Mouse (Mus musculus) hematopoietic stem cell, adult 5-6 weeks (primary cell): ENCODE data around the gene Sarm1. TPM values are rescaled to one million over a fixed set of nuclear protein-coding genes. Genes with fewer than 3 reads are reported as not detected.
"Not testable (repeated sequence)": the region's sequence is repeated elsewhere in the genome, so short reads cannot be mapped to it uniquely, and the experiment has no call there.

ENCODE experiments used
- ATAC-seq, 2 experiments: fragments of 125-278 bp in 1 of 2; replicated peaks in 1 of 2; 2 replicates each; pipeline ENCODE4 v1.8.0; 2016 to 2017; ENCODE audit warnings: inconsistent platforms in 2 of 2, mild to moderate bottlenecking in 2 of 2, moderate number of reproducible peaks in 2 of 2, low read depth in 1 of 2, moderate TSS enrichment in 1 of 2; ENCODE audit not compliant: low FRiP score in 2 of 2, poor library complexity in 2 of 2, severe bottlenecking in 2 of 2, insufficient read depth in 1 of 2, low TSS enrichment in 1 of 2
- total RNA-seq: library from RNA; stranded (forward); fragments of 172-1452, 232-1000 nt; gene quantifications from 2 replicates; pipeline ENCODE4 v1.2.3, GENCODE M21; 2017

Sarm1 gene
- total RNA-seq, result 0.45 TPM in 1 of 2 replicates, not detected in the other

DNA sequence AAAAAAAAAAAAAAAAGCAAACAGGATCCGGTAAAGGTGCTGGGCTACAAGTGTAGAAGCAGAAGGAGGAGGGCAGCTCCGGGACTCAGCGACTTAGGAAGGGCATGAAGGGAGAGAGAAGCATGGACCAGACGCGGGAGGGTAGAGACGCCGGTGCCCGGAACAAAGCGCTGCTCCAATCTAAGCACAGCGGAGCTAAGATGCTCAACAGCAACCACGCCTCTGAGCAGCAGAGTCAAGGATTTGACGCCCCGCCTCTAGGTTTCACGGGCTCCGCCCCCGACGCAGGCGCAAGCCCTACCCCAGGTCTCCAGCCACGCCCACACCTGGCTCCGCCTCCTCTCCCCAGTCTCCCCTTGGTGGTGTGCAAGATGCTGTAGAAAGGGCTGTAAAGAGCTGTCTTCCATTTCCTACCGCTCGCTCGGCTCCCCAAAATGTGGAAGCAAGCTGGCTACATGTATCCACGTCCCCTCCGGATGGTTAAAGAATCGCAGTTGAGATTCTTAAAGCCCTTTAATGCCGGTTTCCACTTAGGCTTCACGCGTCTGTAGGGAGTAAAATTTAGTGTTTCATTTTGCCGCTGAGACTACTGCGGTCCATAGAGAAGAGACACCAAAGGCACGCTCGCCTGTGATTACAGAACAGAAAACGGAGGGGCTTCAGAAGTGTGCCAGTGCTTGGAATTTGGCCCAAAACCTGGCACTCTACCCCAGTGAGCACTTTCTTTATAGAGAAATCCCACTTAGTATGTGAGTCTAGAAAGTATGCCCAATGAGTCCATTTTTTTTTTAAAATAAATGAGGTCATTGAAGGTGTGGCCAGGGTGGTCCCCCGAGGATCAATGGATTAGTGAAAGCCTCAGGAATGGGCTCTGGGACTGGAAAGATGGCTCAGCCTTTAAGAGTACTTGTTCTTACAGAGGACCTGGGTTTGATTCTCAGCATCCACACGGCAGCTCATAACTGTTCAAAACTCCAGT, at the start of gene Sarm1:
Gene Sarm1 (minus strand): TSS at position 211 of the 979 bp plus-strand sequence.
- ATAC-seq, result peak; percentile 96 to 98

DNA sequence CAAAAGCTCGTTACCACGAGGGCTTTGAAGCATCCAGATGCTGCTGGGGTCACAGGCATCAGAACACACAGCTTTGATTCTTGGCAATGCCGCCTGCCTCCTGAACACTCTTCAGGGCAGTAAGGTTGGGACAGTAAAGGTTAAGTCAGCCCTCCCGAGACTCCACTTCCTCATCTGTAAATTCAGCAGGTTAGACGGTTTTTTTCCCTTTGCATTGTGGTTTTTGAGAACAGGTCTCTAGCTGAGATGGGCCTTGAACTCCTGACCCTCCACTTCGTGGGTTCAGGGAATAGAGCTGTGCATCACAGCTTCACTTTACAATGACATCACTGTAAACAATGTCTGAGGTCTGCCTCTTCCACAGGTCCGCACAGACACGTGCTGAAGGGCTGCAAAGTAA, 47.6 kb upstream of the Sarm1 start:
- ATAC-seq, result no peak

DNA sequence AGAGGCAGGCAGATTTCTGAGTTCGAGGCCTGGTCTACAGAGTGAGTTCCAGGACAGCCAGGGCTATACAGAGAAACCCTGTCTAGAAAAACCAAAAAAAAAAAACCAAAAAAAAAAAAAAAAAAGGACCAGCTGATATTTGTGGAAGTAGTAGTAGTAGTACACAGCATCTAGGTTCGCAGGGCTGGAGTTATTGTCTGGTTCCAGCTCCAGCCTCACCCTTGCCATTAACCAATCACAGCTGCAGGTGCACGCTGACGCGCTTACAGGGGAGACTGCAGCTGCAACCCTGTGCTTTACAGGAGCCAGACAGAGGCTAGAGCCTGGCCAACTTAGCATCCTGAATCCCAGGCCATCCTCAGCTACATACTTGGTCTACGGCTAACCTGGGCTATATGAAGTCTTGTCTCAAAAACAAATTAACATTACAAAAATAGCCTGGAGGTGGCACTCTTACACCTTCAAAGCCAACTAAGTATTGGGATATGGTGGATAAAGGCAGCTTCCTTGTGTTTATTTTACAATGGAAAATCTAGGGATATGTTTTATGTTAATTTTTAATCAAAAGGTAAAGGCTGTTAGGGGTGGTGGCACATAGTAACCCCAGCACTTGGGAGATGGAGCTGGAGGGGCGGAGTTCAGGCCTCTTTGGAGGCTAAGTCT, 47.0 kb upstream of the Sarm1 start:
- ATAC-seq, result no peak

DNA sequence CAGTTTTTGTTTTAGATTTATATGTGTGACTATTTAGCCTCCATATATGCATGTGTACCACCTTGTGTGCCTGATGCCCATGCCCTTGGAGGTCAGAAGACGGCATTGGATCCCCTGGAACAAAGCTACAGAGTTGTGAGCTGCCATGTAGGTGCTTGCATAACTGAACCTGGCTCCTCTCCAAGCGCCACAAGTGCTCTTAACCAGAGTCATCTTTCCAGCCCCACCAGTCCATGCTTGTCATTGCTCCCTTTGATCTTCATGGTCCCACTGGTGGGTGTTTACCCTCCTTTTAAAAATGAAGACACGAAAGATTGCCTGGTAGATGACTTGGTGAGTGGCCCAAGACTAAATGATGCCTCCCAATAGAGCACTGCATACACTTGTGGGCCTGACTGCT, 42.8 kb upstream of the Sarm1 start:
- ATAC-seq, result no peak

DNA sequence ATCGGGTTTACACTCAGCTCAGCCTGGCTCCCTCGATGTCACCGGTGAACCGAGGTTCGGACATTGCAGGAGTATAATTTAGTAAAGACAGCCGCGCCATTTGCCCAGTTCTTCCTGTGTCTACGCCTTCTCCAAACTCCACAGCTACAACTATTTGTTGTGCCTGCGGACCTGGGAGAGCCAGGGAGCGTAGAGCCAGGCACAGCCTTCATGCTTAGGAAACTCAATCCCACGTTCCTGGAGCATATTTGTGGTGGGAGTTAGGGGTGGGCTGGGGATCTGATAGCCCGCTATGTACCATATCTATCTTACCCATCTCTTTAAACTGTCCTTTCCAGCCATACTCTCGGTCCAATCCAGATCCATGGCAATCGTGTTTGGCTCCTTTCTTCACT, 39.1 kb upstream of the Sarm1 start:
- no peak for ATAC-seq

DNA sequence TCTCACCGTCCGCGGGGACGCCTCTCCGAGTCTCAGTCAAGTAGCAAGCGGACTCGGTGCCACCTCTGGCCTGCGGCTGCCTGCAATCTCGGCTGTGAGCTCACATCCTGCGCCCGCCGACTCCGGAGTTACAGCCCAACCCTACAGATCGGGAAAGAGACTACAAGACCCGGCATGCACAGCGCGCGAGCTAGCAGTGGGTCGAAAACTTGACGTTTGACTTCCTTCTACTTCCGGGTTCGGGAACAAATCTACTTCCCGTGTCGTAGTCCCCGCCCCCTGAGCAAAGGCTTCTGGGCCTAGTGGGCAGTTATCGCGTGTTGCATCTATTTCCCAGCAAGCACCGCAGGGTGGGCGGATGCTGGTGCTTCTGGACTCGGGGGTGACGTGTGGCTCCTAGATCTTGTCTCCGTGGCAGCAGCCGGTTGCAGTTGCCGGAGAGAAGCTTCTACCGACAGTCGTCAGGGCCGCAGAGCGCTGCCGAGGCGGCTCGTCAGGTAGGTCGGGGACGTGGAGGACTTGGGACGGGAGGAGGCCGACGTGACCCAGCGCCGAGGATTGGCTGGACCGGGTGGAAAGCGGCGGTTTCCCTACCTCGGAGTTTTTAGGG, 38.6 kb upstream of the Sarm1 start, which contains the start of the genes Tnfaip1 and Ift20:
Gene Tnfaip1 (minus strand): TSS at position 253 of the 610 bp plus-strand sequence.
Gene Ift20 (plus strand): TSS at position 282 of the 610 bp plus-strand sequence.
- peak; percentile 95 to 97 for ATAC-seq

DNA sequence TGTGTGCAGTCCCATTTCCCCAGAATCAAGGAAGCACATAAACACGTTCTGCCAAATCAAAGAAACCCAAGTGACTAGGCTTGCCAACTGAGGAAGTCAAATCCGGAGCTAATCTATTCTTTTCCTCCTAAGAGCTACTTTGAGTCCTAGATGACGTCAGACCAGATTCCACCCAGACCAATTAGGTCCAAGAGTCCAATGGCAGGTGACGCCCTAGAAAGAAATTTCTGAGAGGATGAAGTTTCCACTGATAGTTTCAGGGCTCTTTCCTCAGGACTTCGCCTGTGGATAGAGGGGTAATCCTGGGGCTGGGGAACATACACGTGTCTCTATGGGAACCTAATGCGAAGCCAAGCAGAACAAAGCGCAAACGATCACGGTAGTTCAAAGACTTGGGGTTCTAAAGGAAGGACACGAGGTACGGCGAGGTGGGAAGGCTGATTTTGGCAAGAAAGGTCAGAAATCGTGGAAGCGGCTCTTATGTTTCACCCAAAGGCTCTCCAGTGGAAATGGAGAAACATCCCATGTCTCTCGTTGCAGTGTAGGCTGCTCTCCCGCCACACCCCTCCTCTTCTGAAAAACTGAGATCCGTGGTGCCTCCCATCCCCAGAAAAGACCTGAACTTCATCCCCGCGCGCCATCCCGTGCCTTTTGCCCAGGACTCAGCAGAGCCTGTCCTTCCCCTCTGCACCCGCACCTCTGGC, 38.0 kb upstream of the Sarm1 start:
- ATAC-seq, result no peak

DNA sequence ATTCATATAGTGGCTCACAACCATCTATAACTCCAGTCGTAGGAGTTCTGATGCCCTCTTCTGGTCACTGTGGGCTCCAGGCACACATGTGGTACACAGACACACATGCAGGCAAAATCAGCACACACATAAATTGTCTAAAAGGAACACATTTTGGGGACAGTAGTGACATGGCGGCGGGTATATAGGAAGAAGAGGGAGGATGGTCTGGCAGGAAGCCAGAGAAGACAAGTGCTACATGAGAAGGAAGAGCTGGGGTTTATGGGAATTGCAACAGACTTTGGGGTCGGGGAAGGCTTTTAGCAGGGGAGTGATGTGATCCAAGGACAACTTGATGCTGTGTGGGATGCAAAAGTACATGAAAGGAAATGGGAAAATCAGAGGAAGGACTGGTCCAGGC, 37.0 kb upstream of the Sarm1 start:
- no peak for ATAC-seq

DNA sequence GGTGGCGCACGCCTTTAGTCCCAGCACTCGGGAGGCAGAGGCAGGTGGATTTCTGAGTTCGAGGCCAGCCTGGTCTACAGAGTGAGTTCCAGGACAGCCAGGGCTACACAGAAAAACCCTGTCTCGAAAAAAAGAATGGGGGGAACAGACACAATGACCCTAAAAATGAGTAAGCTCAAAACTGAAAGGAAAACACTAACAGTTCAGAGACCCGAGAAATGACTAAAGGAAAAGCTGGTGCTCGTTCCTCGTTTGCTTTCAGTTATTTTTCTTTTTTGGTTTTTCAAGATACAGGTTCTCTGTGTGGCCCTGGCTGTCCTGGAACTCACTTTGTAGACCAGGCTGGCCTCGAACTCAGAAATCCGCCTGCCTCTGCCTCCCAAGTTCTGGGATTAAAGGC, 34.0 kb upstream of the Sarm1 start:
- ATAC-seq, result not testable (repeated sequence)

DNA sequence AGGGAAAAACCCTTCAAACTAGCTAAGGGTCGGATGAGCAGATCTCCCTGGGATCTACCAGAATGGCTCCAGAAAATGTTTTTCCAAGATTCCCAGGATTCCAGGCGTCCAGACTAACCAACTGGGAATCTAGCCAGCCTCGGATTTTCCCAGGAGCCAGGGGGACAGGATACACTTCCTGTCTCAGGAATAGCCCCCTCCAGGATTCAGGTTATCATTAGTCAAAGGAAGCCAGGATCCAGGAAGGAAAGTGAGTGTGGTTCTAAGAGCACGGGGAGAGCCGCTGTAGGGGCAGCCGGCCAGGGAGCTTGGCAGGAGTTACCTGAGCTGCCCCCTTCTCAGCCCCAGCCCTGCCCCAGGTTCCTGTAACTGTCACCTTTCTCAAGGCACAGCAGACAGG, 33.5 kb upstream of the Sarm1 start:
- ATAC-seq, result no peak

DNA sequence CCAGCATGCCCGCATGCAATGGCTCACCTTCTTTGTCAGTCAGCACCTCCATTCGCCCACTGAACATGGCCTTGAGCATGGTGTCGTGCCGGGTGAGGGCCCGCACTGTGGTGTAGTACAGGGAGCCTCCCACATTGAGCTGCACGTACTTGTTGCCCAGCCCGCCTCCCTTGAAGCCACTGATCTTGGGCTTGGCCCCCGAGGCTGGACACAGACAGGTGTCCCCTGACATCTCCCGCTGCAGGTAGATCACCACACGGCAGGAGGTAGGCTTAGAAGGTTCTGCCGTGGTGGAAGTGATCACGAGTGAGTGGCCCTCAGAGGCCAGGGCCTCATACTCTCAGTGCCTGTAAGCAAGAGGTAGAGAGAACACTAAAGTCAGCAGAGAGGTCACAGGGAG, 32.4 kb upstream of the Sarm1 start:
- no peak for ATAC-seq

DNA sequence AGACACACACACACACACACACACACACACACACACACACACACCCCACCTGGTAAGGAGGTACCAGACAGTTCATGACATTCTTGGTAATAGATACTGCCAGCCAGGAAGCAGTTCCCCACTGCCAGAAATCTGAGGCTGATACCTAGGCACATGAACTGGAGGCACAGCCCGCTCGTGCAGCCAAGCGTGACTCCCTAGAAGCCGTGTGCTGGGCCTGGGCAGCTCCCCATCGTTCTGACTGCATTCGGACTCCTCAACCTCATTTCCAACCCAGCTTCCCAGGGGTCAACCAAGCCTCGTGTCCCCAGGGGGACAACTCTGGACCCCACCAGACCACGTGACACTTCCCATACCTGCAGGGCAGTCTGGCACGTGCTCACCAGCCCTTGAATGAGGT, 31.2 kb upstream of the Sarm1 start:
- ATAC-seq, result no peak

DNA sequence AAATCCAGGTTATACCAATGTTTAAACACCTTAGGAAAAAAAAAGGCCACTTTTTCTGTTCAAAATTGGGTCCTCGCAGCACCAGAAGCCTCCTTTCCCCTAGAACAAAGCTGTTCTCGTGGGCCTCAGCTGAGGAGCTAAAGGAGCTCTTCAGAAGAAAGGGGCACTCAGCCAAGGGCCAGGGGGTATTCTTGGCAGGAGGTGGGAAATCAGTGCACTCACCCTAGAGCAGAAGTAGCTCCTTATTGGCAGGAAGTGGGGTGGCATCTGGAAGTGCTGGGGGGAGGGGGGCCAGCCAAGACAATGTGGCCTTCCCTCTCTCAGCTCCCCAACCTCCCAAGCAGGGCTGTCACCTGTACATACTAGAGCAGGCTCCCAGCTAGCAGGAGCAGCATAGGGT, 27.3 kb upstream of the Sarm1 start:
- no peak for ATAC-seq

DNA sequence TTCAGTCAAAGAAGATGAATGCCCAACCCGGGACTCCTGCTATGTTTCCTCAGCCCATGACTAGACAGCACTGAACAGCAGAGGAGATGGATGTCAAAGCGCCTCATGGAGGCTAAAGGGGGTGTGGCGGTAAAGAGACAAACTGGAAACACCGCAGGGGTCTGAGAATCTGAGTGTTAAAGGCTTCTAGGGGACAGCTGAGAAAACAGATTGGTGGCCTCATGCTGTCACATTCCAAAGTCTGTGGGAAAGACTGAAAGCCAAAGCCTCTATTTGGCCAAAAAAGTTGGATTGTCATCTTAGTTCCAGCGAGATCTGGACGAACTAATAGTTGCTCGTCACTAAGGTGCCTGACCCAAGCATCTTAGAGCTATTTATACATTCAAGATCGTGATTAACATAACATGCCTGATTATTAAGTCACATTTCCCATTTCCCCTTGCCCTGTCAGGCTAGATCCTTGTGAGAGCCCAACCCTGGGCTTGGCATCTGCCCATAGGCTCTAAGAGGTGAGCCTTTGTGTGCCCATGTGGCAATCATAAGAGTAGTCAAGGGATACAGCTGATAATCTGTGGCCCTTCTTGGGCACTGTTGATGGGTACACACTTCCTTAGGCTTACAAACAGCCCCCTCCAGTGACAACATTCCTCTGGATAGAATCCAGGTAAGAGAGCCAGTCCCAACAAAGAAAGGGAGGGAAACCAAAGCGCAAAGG, 25.8 kb upstream of the Sarm1 start:
- no peak for ATAC-seq

DNA sequence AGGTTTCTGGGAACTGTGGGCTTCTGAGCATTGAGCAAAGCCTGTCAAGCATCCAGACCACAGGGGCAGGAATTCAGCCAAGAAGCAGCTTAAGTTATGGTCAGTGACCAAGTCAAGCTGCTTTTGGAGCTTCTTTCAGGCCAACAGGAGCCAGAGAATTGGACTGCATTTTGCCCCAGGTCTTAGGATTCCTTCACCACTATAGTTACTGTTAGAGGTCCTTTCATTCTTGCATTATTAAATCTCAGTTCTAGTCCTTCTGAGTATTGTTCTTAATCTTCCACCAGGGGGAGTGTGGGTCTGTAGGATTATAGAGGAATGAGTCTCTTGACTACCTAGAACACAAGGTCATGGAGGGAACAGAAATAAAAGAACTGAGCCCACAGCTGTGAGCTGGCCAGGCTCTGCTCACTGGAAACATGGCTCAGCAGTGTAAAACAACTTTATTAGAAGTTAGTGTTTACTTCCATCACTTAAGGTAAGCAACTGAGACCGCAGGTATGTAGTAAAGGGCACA, 25.0 kb upstream of the Sarm1 start:
- peak in 1 of 2 experiments; percentile 46; a peak in 1 of 4 replicates for ATAC-seq

DNA sequence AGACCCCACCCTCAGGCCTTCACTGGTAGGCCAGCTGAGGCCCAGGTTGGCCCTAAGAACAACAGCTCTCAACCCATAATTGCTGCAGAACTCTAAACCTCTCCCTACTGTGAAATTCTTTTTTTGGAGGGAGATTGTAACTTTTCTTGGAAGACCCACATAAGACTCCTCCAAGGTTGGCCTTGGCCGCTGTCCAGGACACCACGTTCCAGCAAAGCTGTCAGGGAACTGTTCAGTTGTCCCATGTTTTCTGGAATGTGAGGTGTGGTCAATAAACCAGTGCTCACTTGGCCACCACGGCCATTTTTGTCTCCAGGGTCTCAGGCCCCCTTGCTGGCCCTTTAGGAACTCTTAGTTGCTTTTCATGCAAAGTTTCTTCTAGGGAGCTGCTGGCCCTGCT, 24.3 kb upstream of the Sarm1 start:
- ATAC-seq, result no peak

DNA sequence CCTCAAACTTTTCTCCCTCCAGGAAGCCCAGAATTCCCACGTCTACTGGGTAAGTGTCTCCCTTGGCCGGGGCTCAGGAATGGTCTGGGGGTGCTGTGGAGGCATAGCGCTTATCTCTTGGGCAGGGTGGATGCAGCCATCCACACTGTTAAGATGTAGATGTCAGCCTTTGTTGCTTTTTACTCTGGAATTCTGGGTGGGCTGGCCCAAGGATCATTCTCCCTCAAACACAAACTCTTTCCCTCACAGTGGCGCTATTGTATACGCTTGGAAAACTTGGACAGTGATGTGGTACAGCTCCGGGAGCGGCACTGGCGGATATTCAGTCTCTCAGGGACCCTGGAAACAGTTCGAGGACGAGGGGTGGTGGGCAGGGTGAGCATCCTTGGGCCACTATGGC, 21.4 kb upstream of the Sarm1 start:
- no peak for ATAC-seq
